In genomic region chr14:33361546-33361945, GRCm38 (mm10) we compare ENCODE assay signal across 18 mouse cellular contexts.
DNase-seq lines count a peak whose midpoint lies in the region; ATAC-seq and TF ChIP-seq lines count a peak whose summit lies in the region.
"Had no signal": no experiment of that assay in that cellular context is flagged by ENCODE, and none has a peak within 500 bp of the region (broad histone marks: within the 10 kb centered on the region; RNA-seq: fewer than 3 reads in every experiment).

No protein-coding gene starts in this region.

- ATAC-seq in liver, embryonic 11.5 days (replicated peaks; ENCODE audit: low FRiP score) = 0 out of 2 replicates have a peak, but pooled peaks have one; percentile 18
- ATAC-seq in liver, embryonic 14.5 days (ENCODE audit: insufficient read depth) = peak; percentile 24; the same call in 1 of the 2 replicates
- no peak for ATAC-seq in kidney, embryonic 16.5 days (ENCODE audit: low FRiP score, low TSS enrichment)
- ATAC-seq: activated CD4-positive, CD25-positive, alpha-beta regulatory T cell, adult 4 months; forebrain, embryonic 15.5 days; intestine, postnatal 0 days; midbrain, embryonic 15.5 days had no signal

- H3K9me3 ChIP-seq in liver, embryonic 11.5 days (ENCODE audit: control insufficient read depth, low read length) = no peaks in the 10 kb centered on the region
- H3K9me3 ChIP-seq in liver, embryonic 14.5 days (ENCODE audit: control insufficient read depth, low read length) = no peaks in the 10 kb centered on the region
- no peaks in the 10 kb centered on the region for H3K9me3 ChIP-seq in kidney, embryonic 16.5 days (ENCODE audit: low read length)
- H3K9me3 ChIP-seq: forebrain, embryonic 15.5 days; hindbrain, embryonic 13.5 days; midbrain, embryonic 15.5 days had no signal

- no peak overlapping the region for H3K9ac ChIP-seq in liver, embryonic 11.5 days (ENCODE audit: low read depth, low read length)
- H3K9ac ChIP-seq in liver, embryonic 14.5 days (replicated peaks) = no peak overlapping the region
- H3K9ac ChIP-seq in kidney, embryonic 16.5 days (replicated peaks; ENCODE audit: low read length) = no peak overlapping the region
- H3K9ac ChIP-seq: forebrain, embryonic 15.5 days; hindbrain, embryonic 13.5 days; midbrain, embryonic 15.5 days had no signal

- WGBS in liver, embryonic 11.5 days = 27% methylated on average over 4 of the region's 4 CpGs
- WGBS in liver, embryonic 14.5 days (ENCODE audit: insufficient replicate concordance) = 34% methylated on average over 4 of the region's 4 CpGs
- WGBS in kidney, embryonic 16.5 days = 23% methylated on average over 4 of the region's 4 CpGs

- no peaks in the 10 kb centered on the region for H3K36me3 ChIP-seq in liver, embryonic 11.5 days (ENCODE audit: control insufficient read depth, insufficient read depth, low read length)
- no peaks in the 10 kb centered on the region for H3K36me3 ChIP-seq in liver, embryonic 14.5 days (replicated peaks; ENCODE audit: control insufficient read depth, insufficient read depth, low read depth)
- no peaks in the 10 kb centered on the region for H3K36me3 ChIP-seq in kidney, embryonic 16.5 days (ENCODE audit: insufficient read depth, low read length)
- H3K36me3 ChIP-seq: forebrain, embryonic 15.5 days; hindbrain, embryonic 13.5 days; midbrain, embryonic 15.5 days had no signal

- no peak overlapping the region for H3K27ac ChIP-seq in liver, embryonic 11.5 days (ENCODE audit: low read depth, low read length)
- no peak overlapping the region for H3K27ac ChIP-seq in liver, embryonic 14.5 days
- H3K27ac ChIP-seq in kidney, embryonic 16.5 days (ENCODE audit: low read length) = no peak overlapping the region
- H3K27ac ChIP-seq: forebrain, embryonic 15.5 days; hindbrain, embryonic 13.5 days; midbrain, embryonic 15.5 days had no signal

- TF ChIP-seq EP300 in liver, embryonic 14.5 days (IDR thresholded peaks at IDR 0.05; ENCODE audit: low read depth) = no peak

- peaks cover 13% of the 10 kb centered on the region; the same call in 1 of the 2 replicates for H3K4me1 ChIP-seq in liver, embryonic 11.5 days (replicated peaks; ENCODE audit: control insufficient read depth, insufficient read depth, low read length)
- no peaks in the 10 kb centered on the region for H3K4me1 ChIP-seq in liver, embryonic 14.5 days (replicated peaks; ENCODE audit: control insufficient read depth in 2 of 2, insufficient read depth in 2 of 2, low read length in 1 of 2)
- H3K4me1 ChIP-seq in kidney, embryonic 16.5 days (ENCODE audit: insufficient read depth, low read length) = peaks cover 14% of the 10 kb centered on the region

- DNase-seq in liver, embryonic 11.5 days (ENCODE audit: low spot score) = no peak
- DNase-seq in liver (no peak), MN1 (ENCODE audit: low spot score) (peak; percentile 22), adipocyte (ENCODE audit: low spot score) (peak; percentile 51)
- no peak for DNase-seq in liver, embryonic 14.5 days (ENCODE audit: low read depth in 3 of 3, low spot score in 3 of 3)
- no peak for DNase-seq in gastrocnemius, postnatal 4 days (ENCODE audit: low spot score in 2 of 2)
- DNase-seq: cerebellum, adult 18-20 months; cerebellum, postnatal 36 days; gastrocnemius, postnatal 14 days; kidney, postnatal 10 days; layer of hippocampus, postnatal 36 days; right cerebral cortex, postnatal 14 days had no signal

- no peak for TF ChIP-seq CTCF in liver, embryonic 14.5 days (IDR thresholded peaks at IDR 0.05; ENCODE audit: low read depth)

- no peak overlapping the region for H3K4me2 ChIP-seq in liver, embryonic 11.5 days
- H3K4me2 ChIP-seq in liver, embryonic 14.5 days (ENCODE audit: low read depth) = no peak overlapping the region
- H3K4me2 ChIP-seq in kidney, embryonic 16.5 days (replicated peaks; ENCODE audit: low read depth, low read length) = no peak overlapping the region
- H3K4me2 ChIP-seq: forebrain, embryonic 15.5 days; hindbrain, embryonic 13.5 days; midbrain, embryonic 15.5 days had no signal

- H3K27me3 ChIP-seq in liver, embryonic 11.5 days (replicated peaks; ENCODE audit: control insufficient read depth, insufficient read depth, low read length) = no peaks in the 10 kb centered on the region
- H3K27me3 ChIP-seq in liver, embryonic 14.5 days (ENCODE audit: control insufficient read depth, insufficient read depth, low read length) = no peaks in the 10 kb centered on the region
- H3K27me3 ChIP-seq in kidney, embryonic 16.5 days (ENCODE audit: insufficient read depth, low read length) = no peaks in the 10 kb centered on the region
- H3K27me3 ChIP-seq: forebrain, embryonic 15.5 days; midbrain, embryonic 15.5 days had no signal

- no peak overlapping the region for H3K4me3 ChIP-seq in liver, embryonic 11.5 days (ENCODE audit: low read depth, low read length)
- no peak overlapping the region for H3K4me3 ChIP-seq in liver, embryonic 14.5 days (ENCODE audit: insufficient read depth in 1 of 2, low read depth in 2 of 2, low read length in 2 of 2)
- H3K4me3 ChIP-seq in kidney, embryonic 16.5 days (ENCODE audit: low read length) = no peak overlapping the region
- H3K4me3 ChIP-seq: forebrain, embryonic 15.5 days; hindbrain, embryonic 13.5 days; midbrain, embryonic 15.5 days had no signal

Comparison
In these comparisons a context has a peak if more than half of its experiments do, and no peak if none do; other contexts are left out.
1. DNase-seq: peak in MN1 (single experiment) and adipocyte (single experiment); none in liver, embryonic 11.5 days (single experiment), liver (single experiment), liver, embryonic 14.5 days (0 of 3) and gastrocnemius, postnatal 4 days (0 of 2).